Mouse (Mus musculus): ENCODE data around the gene Smim1.

- TF ChIP-seq POLR2A (IDR thresholded peaks at IDR 0.05; ENCODE audit: insufficient read depth, low read depth, low read length) (no peak), CTCF (IDR thresholded peaks at IDR 0.05; ENCODE audit: insufficient read depth, low read depth, low read length) (no peak)
These were observed 39.1 kb upstream of the Smim1 start for GRCm38 (mm10) chr4:154064827-154065773.
